Mouse (Mus musculus) hindbrain, embryonic 15.5 days (tissue): ENCODE data around the gene Tep1. TPM values are rescaled to one million over a fixed set of nuclear protein-coding genes. Genes with fewer than 3 reads are reported as not detected.

Experiments used
- polyA plus RNA-seq: library from polyadenylated mRNA; unstranded; fragments of >200 nt; fragmentation: Nextera tagmentation; extraction: Ambion mirVana; gene quantifications from 2 replicates; pipeline ENCODE4 v1.2.1, GENCODE M21; 2015

Tep1 gene
- polyA plus RNA-seq, 1 experiment from 2014 or later: 2.0 TPM

Other genes with a start within 250 kb of the Tep1 start
- not detected in 2 replicates for gene Olfr745, start 231.2 kb downstream of the Tep1 start, polyA plus RNA-seq
- not detected in 2 replicates for gene Olfr746, start 223.5 kb downstream of the Tep1 start, polyA plus RNA-seq
- not detected in 2 replicates for gene Olfr747, start 177.4 kb downstream of the Tep1 start, polyA plus RNA-seq
- not detected in 2 replicates for gene Olfr748, start 163.2 kb downstream of the Tep1 start, polyA plus RNA-seq
- not detected in 2 replicates for gene Olfr749, start 125.5 kb downstream of the Tep1 start, polyA plus RNA-seq
- gene Ttc5, start 85.0 kb downstream of the Tep1 start, polyA plus RNA-seq: 121 and 127 TPM in 2 replicates
- gene Ccnb1ip1, start 62.8 kb downstream of the Tep1 start, polyA plus RNA-seq: not detected in 2 replicates
- 44.3 and 45.4 TPM in 2 replicates for gene Parp2, start 62.7 kb downstream of the Tep1 start, polyA plus RNA-seq
- gene Klhl33, start 26.9 kb upstream of the Tep1 start, polyA plus RNA-seq: 3.1 and 3.3 TPM in 2 replicates
- gene Osgep, start 54.3 kb upstream of the Tep1 start, polyA plus RNA-seq: 110 and 111 TPM in 2 replicates
- gene Apex1, start 54.4 kb upstream of the Tep1 start, polyA plus RNA-seq: 172 and 178 TPM in 2 replicates
- gene Pip4p1, start 60.3 kb upstream of the Tep1 start, polyA plus RNA-seq: 92.4 and 107 TPM in 2 replicates
- gene Pnp, start 60.5 kb upstream of the Tep1 start, polyA plus RNA-seq: 22.1 and 25.5 TPM in 2 replicates
- not detected in 2 replicates for gene Gm49342, start 74.0 kb upstream of the Tep1 start, polyA plus RNA-seq
- gene Pnp2, start 85.4 kb upstream of the Tep1 start, polyA plus RNA-seq: 0.79 and 0.82 TPM in 2 replicates
- not detected in 2 replicates for gene Rnase10, start 137.2 kb upstream of the Tep1 start, polyA plus RNA-seq
- gene Rnase9, start 171.3 kb upstream of the Tep1 start, polyA plus RNA-seq: not detected in 2 replicates
- not detected in 2 replicates for gene Rnase11, start 179.6 kb upstream of the Tep1 start, polyA plus RNA-seq
- not detected in 2 replicates for gene Rnase12, start 187.1 kb upstream of the Tep1 start, polyA plus RNA-seq
- 0.05 and 0.08 TPM in 2 replicates for gene Olfr750, start 203.9 kb upstream of the Tep1 start, polyA plus RNA-seq
- 16.4 and 17.6 TPM in 2 replicates for gene Rnase4, start 220.5 kb upstream of the Tep1 start, polyA plus RNA-seq
- 5.0 TPM in 2 replicates for gene Ang, start 220.6 kb upstream of the Tep1 start, polyA plus RNA-seq
- gene Eddm3b, start 243.9 kb upstream of the Tep1 start, polyA plus RNA-seq: not detected in 2 replicates